Mouse (Mus musculus): ENCODE measurements at regions not wholly inside any gene's neighbourhood (a gene's known extent, or its start where the extent isn't known, plus 50 kb on each side); places are given as distances from the start of the nearest gene placed in this dataset.

DNA sequence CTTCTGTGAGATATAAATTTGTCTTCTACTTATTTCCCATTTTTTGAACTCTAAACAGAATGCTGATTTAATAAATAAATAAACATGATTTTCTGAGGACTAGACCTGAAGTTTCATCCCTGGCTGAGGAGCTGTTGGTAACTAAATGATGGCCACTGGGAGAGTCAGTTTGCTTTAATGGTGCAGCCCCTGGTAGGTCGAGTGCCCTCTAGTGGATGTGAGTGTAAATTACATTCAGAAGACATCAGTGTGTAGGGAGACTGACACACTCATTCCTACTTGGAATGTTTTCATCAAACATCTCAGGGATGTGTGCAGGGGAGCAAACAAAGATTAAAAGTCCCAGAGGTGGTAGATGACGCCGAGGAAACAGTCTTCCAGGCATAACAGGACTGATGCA, 281.2 kb upstream of the Rasgrp1 start:
- TF ChIP-seq POLR2A (IDR thresholded peaks at IDR 0.05; ENCODE audit: borderline replicate concordance, low read depth, low read length): no peak
- TF ChIP-seq CTCF (IDR thresholded peaks at IDR 0.05; ENCODE audit: low read depth, low read length): no peak
- H3K27ac ChIP-seq (ENCODE audit: insufficient read depth, low read depth, low read length): no peak overlapping the region
- H3K4me1 ChIP-seq (ENCODE audit: control insufficient read depth, insufficient read depth, low read length): no peaks in the 10 kb centered on the region
- H3K4me3 ChIP-seq (ENCODE audit: insufficient read depth, low read length): no peak overlapping the region

DNA sequence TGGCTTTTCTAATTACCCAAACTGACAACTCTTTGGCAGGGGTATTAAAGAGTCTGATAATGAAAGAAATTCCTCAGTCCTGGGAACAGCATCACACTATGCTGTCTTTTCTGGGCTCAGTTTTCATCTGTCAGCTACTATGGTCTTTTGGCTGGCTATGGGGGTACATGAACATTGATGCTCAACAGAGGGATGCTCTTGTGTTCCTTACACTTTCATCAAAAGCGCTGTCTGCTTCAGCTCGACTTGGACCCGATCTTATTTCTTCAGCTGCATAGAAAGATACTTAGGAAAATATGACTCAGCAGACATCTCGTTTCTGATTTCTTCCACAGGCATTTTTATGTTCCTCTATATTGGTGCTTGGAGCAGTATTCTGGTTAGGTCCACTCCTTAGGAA, 292.1 kb upstream of the Rasgrp1 start:
- H3K4me1 ChIP-seq (ENCODE audit: control insufficient read depth, insufficient read depth, low read length): no peaks in the 10 kb centered on the region
- TF ChIP-seq CTCF (IDR thresholded peaks at IDR 0.05; ENCODE audit: low read depth, low read length) (no peak), POLR2A (IDR thresholded peaks at IDR 0.05; ENCODE audit: borderline replicate concordance, low read depth, low read length) (no peak)
- no peak overlapping the region for H3K4me3 ChIP-seq (ENCODE audit: insufficient read depth, low read length)
- H3K27ac ChIP-seq (ENCODE audit: insufficient read depth, low read depth, low read length): no peak overlapping the region

DNA sequence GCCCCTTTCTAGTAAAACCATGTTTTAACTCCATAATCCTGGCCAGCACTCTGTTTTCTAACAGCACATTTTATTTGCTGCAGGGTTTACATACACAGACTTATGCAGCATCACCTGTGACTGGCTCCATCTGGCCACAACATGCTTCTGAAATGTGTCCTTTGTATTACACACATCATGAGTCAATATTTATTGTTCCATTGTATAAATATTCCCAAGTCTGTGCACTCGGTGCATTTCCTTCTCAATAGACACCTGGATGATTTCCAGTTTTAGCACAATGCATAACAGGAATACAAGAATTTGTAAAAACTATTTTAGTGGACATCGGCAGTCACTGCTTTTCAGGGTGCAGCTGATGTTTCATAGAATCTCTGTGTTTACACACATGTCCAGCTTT, 294.6 kb upstream of the Rasgrp1 start:
- TF ChIP-seq POLR2A (IDR thresholded peaks at IDR 0.05; ENCODE audit: borderline replicate concordance, low read depth, low read length): no peak
- no peak for TF ChIP-seq CTCF (IDR thresholded peaks at IDR 0.05; ENCODE audit: low read depth, low read length)
- H3K27ac ChIP-seq (ENCODE audit: insufficient read depth, low read depth, low read length): no peak overlapping the region
- no peaks in the 10 kb centered on the region for H3K4me1 ChIP-seq (ENCODE audit: control insufficient read depth, insufficient read depth, low read length)
- no peak overlapping the region for H3K4me3 ChIP-seq (ENCODE audit: insufficient read depth, low read length)

DNA sequence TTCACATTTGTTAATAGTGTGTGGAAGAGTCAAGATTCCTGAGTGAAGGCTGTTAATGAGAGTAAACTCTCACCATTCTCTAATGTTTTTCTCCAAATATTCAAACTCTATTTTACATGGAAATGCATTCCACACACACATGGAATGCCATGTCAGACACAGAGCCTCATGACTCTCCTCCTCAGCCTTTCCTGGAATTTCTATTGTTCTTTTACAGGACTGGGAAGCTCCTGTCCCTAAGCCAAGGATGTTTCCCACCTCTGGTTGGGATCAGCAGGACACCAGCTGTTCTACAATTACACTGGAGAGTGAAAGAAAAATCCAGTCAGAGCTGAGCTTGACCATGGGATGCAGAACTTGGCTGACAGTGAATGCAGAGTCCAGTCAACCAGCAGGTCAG, 309.3 kb upstream of the Rasgrp1 start:
- TF ChIP-seq CTCF (IDR thresholded peaks at IDR 0.05; ENCODE audit: low read depth, low read length) (no peak), POLR2A (IDR thresholded peaks at IDR 0.05; ENCODE audit: borderline replicate concordance, low read depth, low read length) (no peak)
- Histone ChIP-seq H3K4me1 (ENCODE audit: control insufficient read depth, insufficient read depth, low read length) (no peaks in the 10 kb centered on the region), H3K27ac (ENCODE audit: insufficient read depth, low read depth, low read length) (no peak overlapping the region), H3K4me3 (ENCODE audit: insufficient read depth, low read length) (no peak overlapping the region)

DNA sequence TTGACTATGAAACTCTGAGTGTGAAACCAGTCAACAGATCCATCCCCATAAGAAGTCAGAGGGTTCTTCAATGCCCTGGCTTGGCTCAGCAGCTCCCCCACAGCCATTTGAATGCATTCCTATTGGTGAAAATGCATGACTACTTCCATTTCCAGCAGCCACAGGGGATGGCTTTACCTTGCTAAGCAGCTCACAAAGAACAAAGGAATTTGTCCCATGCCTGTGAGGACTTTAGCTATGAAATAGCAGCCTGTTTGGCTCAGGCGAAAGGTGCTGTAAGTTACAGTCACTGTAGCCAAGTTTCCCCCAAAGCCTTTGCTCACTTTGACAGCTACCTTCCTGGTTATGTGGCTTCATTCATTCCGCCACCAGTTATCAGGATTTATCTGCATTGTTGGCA, 309.8 kb upstream of the Rasgrp1 start:
- TF ChIP-seq POLR2A (IDR thresholded peaks at IDR 0.05; ENCODE audit: borderline replicate concordance, low read depth, low read length) (no peak), CTCF (IDR thresholded peaks at IDR 0.05; ENCODE audit: low read depth, low read length) (no peak)
- no peak overlapping the region for H3K27ac ChIP-seq (ENCODE audit: insufficient read depth, low read depth, low read length)

DNA sequence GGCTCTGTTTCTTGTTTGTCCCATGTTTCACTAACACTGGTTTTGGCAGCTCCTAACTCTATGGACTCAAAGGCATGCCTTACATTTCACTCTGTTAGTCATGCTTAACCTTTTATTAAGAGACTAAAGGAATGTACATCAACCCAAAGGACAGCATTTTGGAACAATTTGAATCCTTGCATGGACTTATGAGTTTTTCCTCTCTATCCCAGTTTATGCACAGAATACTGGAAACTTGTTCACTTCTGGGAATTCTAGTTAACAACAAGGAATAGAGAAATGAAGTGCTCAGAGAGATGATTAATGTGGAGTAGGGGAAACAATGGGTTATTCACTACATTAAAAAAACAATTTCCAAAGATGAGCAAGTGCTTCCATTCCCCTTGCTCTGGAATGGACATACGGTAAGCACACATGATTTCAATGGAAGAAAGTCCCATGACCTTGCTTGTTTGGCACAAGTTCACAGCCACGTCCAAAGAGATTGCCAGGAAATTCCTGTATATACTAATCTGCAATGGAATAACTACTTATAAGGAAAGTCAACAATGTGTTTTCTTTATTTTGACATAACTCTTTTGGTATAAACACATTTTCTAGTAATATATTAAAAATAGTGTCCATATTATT, 313.9 kb upstream of the Rasgrp1 start:
- Histone ChIP-seq H3K27ac (ENCODE audit: insufficient read depth, low read depth, low read length) (no peak overlapping the region), H3K4me3 (ENCODE audit: insufficient read depth, low read length) (no peak overlapping the region), H3K4me1 (ENCODE audit: control insufficient read depth, insufficient read depth, low read length) (no peaks in the 10 kb centered on the region)
- TF ChIP-seq POLR2A (IDR thresholded peaks at IDR 0.05; ENCODE audit: borderline replicate concordance, low read depth, low read length) (no peak), CTCF (IDR thresholded peaks at IDR 0.05; ENCODE audit: low read depth, low read length) (no peak)

More for the DNA sequence above, 309.8 kb upstream of the Rasgrp1 start:
- Histone ChIP-seq H3K4me1 (ENCODE audit: control insufficient read depth, insufficient read depth, low read length) (no peaks in the 10 kb centered on the region), H3K4me3 (ENCODE audit: insufficient read depth, low read length) (no peak overlapping the region)

DNA sequence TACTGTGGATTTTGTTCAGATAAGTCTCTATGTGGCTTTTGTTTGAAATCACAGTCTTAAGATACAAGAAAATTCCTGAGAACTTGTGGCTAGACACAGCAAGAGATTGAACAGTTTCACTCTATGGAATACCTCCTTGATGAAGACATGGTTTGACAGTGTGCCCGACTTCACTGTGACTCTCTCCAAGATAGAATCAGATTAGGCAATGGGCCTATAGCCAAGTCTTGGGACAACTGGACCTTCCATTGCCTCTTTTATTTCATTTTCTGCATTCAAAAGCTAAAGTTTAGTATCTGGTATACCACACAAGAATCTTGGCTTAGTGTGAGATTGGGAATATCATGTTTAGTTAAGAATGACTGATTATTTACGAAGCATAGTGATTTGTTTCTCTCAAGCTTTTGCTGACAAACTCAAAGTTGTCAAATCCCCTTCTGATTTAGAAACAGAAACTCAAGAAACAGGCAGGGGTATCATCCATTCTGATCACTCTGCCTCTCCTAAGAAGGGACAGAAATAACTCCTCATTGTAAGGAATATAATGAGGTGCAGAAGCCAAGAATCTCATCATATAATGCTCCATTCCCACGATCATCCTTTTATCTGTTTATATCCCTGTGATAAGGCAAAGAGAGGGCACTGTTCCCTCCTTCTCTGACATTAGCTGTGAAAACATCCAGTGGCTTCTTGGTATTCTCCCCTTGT, 317.6 kb upstream of the Rasgrp1 start:
- TF ChIP-seq POLR2A (IDR thresholded peaks at IDR 0.05; ENCODE audit: borderline replicate concordance, low read depth, low read length) (no peak), CTCF (IDR thresholded peaks at IDR 0.05; ENCODE audit: low read depth, low read length) (no peak)
- Histone ChIP-seq H3K27ac (ENCODE audit: insufficient read depth, low read depth, low read length) (no peak overlapping the region), H3K4me3 (ENCODE audit: insufficient read depth, low read length) (no peak overlapping the region), H3K4me1 (ENCODE audit: control insufficient read depth, insufficient read depth, low read length) (no peaks in the 10 kb centered on the region)

DNA sequence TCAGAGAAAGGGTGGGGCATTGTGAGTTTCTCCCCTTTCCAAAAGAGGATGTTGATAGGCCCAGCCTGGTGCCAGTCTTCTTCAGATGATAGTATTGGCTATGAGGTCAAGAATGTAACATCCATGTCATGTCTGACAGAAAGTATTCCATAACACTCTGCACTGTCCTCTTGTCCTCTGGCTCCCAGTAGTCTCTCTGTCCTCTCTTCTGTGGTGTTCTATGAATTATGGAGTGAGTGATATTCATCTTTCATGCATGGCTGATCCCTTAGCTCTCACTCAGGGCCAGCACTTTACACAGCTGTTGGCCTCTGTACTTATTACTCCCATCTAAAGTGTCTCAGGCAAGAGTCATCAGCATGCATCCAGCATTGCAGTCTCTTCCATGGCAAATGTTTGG, 319.9 kb upstream of the Rasgrp1 start:
- Histone ChIP-seq H3K4me3 (ENCODE audit: insufficient read depth, low read length) (no peak overlapping the region), H3K4me1 (ENCODE audit: control insufficient read depth, insufficient read depth, low read length) (no peaks in the 10 kb centered on the region), H3K27ac (ENCODE audit: insufficient read depth, low read depth, low read length) (no peak overlapping the region)
- TF ChIP-seq CTCF (IDR thresholded peaks at IDR 0.05; ENCODE audit: low read depth, low read length) (no peak), POLR2A (IDR thresholded peaks at IDR 0.05; ENCODE audit: borderline replicate concordance, low read depth, low read length) (no peak)

DNA sequence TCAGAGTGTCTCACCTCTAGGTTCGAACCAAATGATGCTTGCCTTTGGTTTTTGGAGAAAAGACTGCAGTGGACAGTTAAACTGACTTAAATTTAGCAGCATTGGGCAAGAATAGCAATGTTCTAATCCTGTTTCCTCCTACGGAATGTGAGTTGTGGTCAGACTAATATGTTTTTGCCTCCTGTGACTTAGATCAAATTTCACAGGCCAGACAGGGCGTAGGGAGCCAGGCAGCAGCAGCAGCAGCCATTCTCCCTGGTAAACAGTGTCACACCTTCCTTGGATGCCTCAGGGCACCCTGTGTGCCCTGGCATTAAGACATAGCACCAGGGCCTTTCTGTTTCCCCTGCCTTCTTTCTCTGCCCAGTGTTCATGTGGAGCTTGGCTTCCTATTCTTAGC, 323.7 kb upstream of the Rasgrp1 start:
- no peak overlapping the region for H3K4me3 ChIP-seq (ENCODE audit: insufficient read depth, low read length)
- H3K4me1 ChIP-seq (ENCODE audit: control insufficient read depth, insufficient read depth, low read length): no peaks in the 10 kb centered on the region
- TF ChIP-seq CTCF (IDR thresholded peaks at IDR 0.05; ENCODE audit: low read depth, low read length): no peak
- TF ChIP-seq POLR2A (IDR thresholded peaks at IDR 0.05; ENCODE audit: borderline replicate concordance, low read depth, low read length): no peak
- no peak overlapping the region for H3K27ac ChIP-seq (ENCODE audit: insufficient read depth, low read depth, low read length)

DNA sequence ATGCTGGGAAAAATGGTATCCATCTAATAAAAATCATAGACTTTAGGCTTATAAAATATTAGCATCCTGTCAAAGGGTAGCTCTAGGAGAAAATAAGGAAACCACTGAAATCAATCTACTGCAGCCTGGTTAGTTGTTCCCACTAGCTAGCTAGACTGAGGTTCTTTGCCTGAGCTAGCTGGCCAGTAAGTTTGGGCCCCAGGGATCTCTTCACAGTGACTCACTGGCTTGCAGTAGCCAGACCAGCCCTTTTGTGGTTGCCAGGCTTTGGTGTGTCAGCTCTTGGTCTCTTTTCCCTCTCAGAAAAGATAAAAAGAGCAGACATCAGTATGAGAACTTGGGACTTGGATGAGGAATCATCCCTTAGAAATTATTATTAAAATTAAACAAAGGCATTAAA, 325.3 kb upstream of the Rasgrp1 start:
- no peak for TF ChIP-seq CTCF (IDR thresholded peaks at IDR 0.05; ENCODE audit: low read depth, low read length)
- TF ChIP-seq POLR2A (IDR thresholded peaks at IDR 0.05; ENCODE audit: borderline replicate concordance, low read depth, low read length): no peak
- H3K27ac ChIP-seq (ENCODE audit: insufficient read depth, low read depth, low read length): no peak overlapping the region
- no peak overlapping the region for H3K4me3 ChIP-seq (ENCODE audit: insufficient read depth, low read length)
- H3K4me1 ChIP-seq (ENCODE audit: control insufficient read depth, insufficient read depth, low read length): no peaks in the 10 kb centered on the region
